Mouse (Mus musculus) cerebellum, adult 9-10 months (tissue): ENCODE measurements at regions not wholly inside any gene's neighbourhood (a gene's known extent, or its start where the extent isn't known, plus 50 kb on each side); places are given as distances from the start of the nearest gene placed in this dataset.

Source experiments
- DNase-seq: peaks from one replicate; pipeline ENCODE4 v3.0.0; 2022

DNA sequence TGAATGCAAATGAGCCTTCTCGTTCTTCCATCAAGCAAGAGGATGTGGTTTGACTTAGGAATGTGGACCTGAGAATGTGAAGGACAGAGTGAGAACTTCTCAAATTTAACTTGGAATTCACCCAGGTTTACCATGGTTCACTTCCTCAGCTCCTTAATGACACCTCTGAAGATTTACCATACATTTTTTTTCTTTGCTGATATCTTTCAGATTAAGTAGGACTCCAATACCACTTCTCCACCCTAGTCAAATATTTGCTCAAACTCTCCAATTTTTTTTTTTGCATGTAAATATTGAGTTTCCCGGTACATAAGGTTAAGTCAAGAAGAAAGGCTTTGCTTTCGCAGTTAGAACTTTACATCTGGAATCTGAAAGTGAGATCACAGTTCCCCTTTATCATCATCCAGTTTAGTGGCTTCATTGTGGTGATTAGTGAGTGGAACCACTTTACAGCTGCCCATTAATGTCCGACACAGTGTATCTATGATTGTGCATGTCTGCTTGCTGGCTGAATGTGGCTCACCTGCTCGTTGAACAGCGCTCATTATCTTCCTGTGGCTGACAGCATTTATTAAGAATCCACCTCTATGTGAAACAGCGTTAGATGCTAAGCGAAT, 446.0 kb upstream of the Adam34 start:
- no peak for DNase-seq

DNA sequence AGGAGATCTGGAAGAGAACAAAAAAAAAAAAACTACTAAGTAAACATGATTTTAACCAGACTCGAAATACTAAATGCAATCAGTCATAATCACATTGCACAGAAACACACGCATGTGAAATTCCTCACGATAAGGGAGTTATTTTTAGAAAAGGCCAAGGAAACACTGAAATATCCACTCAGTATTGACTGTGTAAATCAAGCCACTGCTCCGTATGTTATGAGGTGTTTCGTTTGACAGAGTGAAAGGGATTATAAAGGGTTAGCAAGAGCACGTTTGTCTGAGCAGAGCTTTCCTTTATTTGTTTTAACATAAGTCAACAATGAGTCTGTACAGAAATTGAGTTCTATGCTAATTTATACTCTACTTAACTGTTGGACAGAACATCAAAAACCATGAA, 455.3 kb upstream of the Adam34 start:
- DNase-seq, result no peak

- peak; percentile 36 for DNase-seq
Observed at GRCm38 (mm10) chr8:44177016-44177415, 467.2 kb upstream of the Adam34 start.

- no peak for DNase-seq
Observed at GRCm38 (mm10) chr8:44202228-44202627, 492.4 kb upstream of the Adam34 start.

GRCm38 (mm10) chr8:44206391-44207170, 496.7 kb upstream of the Adam34 start:
- DNase-seq, result no peak

DNA sequence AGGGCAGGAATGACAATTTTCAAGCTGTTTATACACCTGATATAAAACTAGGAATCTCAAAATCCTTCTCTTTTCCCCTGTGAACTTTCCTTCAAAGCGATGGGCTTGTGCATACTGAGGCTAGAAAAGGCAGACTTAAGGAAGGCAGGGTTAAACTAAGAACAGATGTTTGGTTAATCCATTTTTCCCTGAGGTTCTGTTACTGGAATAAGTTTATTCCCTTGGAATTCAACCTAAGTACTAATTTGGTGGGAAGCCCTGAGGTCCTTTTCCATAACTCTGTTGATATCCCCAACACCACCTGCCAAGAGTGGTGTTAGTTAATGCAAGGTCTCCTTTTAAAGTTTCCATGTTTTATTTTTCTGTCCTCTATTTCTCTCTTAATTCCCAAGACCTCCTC, 512.5 kb upstream of the Adam34 start:
- no peak for DNase-seq

- DNase-seq, result no peak
Observed at GRCm38 (mm10) chr8:44252393-44252792, 542.5 kb upstream of the Adam34 start.

DNA sequence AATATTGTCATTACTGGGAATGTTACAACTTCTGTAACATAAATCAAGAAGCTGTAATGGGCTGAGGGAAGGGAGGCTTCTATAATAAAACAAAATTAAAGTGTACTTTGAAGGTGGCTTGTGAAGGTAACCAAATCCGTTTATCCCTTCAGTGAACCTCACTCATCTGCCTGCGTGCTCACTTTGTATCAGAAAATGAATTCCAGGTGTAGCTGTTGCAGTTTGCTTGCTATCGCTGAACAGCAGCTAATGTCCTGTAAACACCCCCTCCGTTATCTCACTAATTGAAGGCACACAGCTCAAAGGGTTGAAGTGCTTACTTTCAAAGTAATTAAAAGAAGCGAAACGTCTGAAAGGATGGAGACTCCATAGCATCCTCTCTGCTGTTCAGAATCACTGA, 547.2 kb upstream of the Adam34 start:
- DNase-seq, result no peak

- no peak for DNase-seq
Observed at GRCm38 (mm10) chr8:44261039-44261438, 551.2 kb upstream of the Adam34 start.

DNA sequence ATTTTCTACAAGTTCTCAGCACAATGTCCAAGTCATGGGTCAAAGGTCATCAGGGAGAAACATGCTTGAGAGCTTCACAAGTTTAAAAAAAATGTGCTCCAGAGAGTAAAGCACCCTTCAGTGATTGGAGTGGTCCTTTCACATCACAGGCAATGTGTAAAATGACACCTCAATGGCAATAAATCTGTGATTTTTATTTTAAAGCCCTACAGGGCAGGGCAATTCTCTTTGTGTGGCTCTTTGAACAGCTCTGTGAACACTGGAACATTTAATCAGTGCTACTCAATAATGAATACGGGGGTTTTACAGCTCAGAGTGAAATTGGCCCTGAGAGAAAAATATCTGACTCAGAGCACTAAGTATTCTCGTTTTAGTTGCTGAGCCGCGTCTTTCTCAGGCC, 563.5 kb upstream of the Adam34 start:
- DNase-seq, result no peak

- no peak for DNase-seq
Observed at GRCm38 (mm10) chr8:44318216-44318615, 608.4 kb upstream of the Adam34 start.

DNA sequence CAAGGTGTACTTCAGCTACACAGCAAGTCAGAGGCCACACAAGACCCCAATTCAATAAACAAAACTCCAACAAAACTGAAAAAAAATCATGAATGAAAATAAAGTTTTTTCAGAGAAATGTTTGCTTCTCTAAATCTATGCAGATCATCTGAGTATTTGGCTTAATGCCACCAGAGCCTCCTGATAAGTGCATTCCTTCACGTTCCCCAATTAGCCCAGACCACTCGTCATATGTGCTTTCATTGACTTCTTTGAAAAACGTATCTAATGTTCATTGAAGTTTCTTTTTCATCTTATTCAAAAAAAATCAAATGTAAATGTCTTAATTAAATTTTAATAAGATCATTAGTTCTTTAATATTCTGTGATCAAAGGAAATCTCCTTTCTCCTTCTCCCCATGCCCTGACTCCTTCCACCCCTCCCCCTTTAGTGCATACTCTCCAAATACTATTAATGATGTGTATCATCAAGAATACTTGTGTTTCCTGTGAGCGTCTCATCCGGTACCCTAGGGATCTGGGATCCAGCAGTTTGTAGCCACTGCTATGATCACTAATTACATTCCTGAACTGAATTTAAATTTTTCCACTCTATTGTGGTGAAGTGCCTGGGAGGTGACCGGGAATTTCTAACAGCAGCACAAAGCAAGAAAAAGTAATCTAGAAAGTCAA, 600.8 kb upstream of the Fat1 start:
- DNase-seq, result no peak

DNA sequence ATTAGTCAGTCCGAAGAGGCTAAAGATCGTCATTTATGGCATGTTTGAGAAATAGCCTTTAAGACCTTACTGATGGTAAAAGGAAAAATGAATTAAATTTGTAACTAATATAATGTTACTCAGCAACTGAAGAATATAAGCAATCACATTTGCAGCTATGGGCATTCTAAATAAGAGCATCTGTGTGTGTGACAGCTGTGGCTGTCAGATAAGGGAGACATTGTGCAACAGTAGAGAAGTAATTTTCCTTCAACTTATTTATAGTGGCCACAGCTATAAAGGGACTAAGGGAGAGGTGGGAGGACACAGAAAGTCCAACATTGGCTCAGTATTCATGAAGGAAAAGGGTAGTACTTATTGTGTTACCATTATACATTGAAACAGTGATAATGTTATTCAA, 591.8 kb upstream of the Fat1 start:
- no peak for DNase-seq

- DNase-seq, result no peak
Observed at GRCm38 (mm10) chr8:44343924-44344323, 591.3 kb upstream of the Fat1 start.

GRCm38 (mm10) chr8:44347412-44347811, 587.8 kb upstream of the Fat1 start:
- no peak for DNase-seq

GRCm38 (mm10) chr8:44373987-44374386, 561.3 kb upstream of the Fat1 start:
- no peak for DNase-seq

- DNase-seq, result no peak
Observed at GRCm38 (mm10) chr8:44377731-44378130, 557.5 kb upstream of the Fat1 start.

GRCm38 (mm10) chr8:44408462-44408861, 526.8 kb upstream of the Fat1 start:
- no peak for DNase-seq

- DNase-seq, result no peak
Observed at GRCm38 (mm10) chr8:44410261-44410660, 525.0 kb upstream of the Fat1 start.

GRCm38 (mm10) chr8:44418003-44418402, 517.2 kb upstream of the Fat1 start:
- DNase-seq, result no peak

DNA sequence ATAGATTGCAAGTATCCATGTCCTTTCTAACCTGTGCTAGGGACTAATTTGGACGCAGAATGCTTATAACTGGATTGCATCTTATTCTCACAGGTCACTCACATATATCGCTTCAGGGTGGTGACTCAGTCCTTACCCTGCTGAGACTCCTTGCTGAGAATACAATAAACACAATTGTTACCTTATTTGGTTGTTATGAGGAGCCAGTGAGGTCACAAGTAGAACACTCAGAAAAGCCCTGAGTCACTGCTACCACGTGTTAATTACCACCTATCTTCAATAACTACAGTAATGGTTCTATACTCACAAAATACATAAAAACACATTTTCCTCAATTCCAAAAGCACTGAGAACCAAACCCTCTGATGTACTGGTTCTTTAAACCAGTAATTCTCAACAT, 479.8 kb upstream of the Fat1 start:
- DNase-seq, result no peak

- peak; percentile 1 for DNase-seq
Observed at GRCm38 (mm10) chr8:44456336-44456735, 478.9 kb upstream of the Fat1 start.

- no peak for DNase-seq
Observed at GRCm38 (mm10) chr8:44466409-44467078, 468.7 kb upstream of the Fat1 start.

GRCm38 (mm10) chr8:44512876-44513275, 422.4 kb upstream of the Fat1 start:
- no peak for DNase-seq
